Mouse (Mus musculus): ENCODE measurements at regions not wholly inside any gene's neighbourhood (a gene's known extent, or its start where the extent isn't known, plus 50 kb on each side); places are given as distances from the start of the nearest gene placed in this dataset.

DNA sequence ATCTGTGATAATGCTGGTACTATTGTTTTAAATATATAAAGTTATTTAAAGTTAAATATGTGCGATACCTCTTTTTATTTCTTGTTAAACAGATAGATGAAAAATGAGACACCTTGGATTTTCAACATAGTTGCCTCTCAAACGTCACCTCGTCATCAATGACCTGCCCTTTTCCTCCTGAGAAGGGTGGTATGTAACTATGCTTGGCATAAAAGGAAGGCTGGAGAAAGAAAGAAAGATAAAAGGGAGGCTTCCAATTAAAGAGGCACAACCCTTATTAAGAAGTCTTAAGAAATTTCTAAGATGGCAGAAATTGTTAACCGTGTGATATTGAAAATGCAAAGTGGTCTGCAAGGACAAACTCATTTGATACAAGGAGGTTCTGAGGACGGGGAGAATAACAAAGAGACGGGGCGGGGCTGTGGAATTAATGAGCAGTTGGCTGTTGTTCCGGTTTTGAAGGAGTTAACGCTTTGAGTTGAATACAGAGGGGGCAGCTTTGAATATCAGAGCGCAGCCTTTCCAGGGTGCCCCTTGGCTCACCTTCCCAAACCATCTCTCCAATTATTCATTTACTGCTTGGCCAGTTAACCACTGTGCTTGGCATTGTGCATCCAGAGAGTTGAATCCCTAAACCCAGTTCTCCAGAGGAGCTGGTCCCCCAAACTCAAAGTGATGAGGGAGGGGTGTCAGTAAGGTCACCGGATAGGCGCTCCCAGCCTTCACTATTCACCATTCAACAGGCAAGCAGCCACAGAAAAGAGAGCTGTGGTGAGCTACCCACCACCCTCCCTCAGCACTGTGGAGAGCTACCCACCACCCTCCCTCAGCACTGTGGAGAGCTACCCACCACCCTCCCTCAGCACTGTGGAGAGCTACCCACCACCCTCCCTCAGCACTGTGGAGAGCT is 220.6 kb downstream of the Atp23 start:
- Histone ChIP-seq H3K9me3 (no peaks in the 10 kb centered on the region), H3K27ac (no peak overlapping the region), H3K4me1 (replicated peaks) (no peaks in the 10 kb centered on the region), H3K4me2 (no peak overlapping the region), H3K36me3 (no peaks in the 10 kb centered on the region), H3K9ac (replicated peaks) (no peak overlapping the region), H3K4me3 (replicated peaks) (no peak overlapping the region), H3K27me3 (peaks cover 11% of the 10 kb centered on the region)
- WGBS: 11% methylated on average over 12 of the region's 12 CpGs
- ATAC-seq (ENCODE audit: insufficient number of reproducible peaks, insufficient read depth, low FRiP score, low TSS enrichment, low read depth): no peak

DNA sequence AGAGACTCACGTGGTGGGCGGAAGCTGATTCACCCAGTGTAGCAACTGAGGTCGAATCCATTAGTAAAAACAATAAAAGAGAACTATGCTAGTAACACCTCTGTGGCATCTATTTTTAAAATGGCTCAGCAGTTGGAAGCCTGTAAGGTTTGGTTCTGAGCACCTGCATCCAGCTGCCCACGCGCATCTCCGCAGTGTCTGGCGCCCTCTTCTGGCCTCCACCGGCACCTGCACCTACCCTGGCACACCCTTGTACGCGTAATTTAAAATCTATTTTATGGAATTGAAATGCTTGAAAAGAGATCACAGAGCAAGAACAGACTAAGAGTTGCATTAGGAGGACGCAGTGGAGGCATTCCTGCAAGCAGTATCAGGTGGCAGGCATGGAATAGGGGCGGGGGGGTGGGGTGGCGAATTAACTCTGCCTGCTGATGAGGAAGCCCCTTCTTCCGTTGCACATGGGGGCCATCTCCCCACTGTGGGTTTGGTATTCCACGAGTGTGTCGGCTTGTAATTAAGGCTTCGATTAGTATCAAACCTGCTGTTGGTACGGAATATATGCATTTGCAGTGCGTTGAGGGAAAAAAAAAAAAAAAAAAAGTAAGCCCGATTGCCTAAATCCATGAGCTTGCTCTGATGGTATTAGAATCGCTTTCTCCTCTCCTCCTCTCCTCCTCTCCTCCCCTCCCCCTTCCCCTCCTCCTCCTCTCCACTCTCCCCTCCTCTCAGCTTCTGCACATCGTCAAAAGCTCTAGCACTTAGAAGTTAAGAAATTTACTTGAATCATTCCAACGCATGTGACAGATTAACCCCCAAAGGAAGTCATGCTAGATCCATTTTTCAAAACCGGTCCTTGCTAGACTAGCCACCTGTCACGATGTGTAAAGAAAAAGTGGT is 221.7 kb downstream of the Atp23 start:
- H3K9me3 ChIP-seq: no peaks in the 10 kb centered on the region
- H3K27ac ChIP-seq: no peak overlapping the region
- H3K27me3 ChIP-seq: peaks cover 11% of the 10 kb centered on the region
- ATAC-seq (ENCODE audit: insufficient number of reproducible peaks, insufficient read depth, low FRiP score, low TSS enrichment, low read depth): no peak
- no peaks in the 10 kb centered on the region for H3K4me1 ChIP-seq (replicated peaks)
- WGBS: 28% methylated on average over 25 of the region's 25 CpGs
- no peak overlapping the region for H3K4me3 ChIP-seq (replicated peaks)
- no peak overlapping the region for H3K4me2 ChIP-seq
- H3K36me3 ChIP-seq: no peaks in the 10 kb centered on the region
- H3K9ac ChIP-seq (replicated peaks): no peak overlapping the region

DNA sequence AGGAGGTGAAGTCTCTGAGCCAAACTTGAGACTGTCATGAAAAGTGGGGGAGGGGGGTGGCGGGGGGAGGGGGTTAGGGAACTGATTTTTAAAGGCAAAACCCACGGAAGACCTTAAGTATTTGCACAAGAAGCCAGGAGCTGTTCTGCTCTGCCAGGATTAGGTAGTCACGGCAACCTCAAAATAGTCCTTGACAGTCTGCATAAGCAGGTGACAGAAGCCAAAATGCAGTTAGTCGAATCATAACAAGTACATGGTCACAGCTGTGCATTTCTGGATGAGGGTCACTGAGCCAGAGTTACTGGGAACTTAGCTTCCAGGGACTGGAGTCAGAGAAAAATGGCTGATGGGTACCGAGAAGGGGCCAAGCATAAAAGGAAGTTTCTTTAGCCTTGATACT is 227.7 kb downstream of the Atp23 start:
- 63% methylated on average over 5 of the region's 5 CpGs for WGBS
- Histone ChIP-seq H3K4me2 (no peak overlapping the region), H3K27ac (no peak overlapping the region), H3K9me3 (no peaks in the 10 kb centered on the region), H3K4me3 (replicated peaks) (no peak overlapping the region), H3K36me3 (no peaks in the 10 kb centered on the region), H3K27me3 (peaks cover 2% of the 10 kb centered on the region; the same call in 1 of the 2 replicates), H3K9ac (replicated peaks) (no peak overlapping the region), H3K4me1 (replicated peaks) (no peaks in the 10 kb centered on the region)
- no peak for ATAC-seq (ENCODE audit: insufficient number of reproducible peaks, insufficient read depth, low FRiP score, low TSS enrichment, low read depth)

DNA sequence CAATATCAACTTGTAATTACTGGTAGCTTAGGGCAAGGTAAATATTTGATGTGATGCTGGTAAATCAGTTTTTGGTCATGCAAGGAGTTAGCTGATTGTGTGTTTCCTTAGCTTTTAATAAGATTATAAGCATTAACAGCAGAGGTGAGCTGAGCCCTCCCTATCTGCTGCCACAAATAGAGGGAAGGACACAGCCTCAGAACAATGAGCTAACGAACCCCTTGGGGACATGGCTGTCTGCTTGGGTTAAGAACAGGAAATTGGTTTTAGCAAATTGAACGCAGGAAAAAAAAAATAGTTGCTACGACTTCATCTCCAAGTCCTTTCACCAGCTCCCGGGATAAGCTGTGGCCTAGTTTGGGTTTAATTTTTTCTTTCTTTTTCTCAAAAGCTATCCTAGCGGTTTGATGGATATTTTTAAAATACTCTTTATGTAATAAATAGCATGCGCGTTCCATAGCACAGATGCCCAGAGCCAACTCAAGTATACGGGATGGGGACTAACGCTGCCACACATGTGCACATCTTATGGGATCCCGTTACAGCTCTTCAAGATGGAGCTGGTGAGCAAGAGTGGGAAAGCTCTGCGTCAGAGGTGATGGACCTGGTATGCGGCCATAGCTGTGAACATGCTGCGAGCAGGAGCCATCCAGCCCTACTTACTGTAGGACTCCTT is 236.6 kb downstream of the Atp23 start:
- H3K27me3 ChIP-seq: no peaks in the 10 kb centered on the region
- no peak for ATAC-seq (ENCODE audit: insufficient number of reproducible peaks, insufficient read depth, low FRiP score, low TSS enrichment, low read depth)

DNA sequence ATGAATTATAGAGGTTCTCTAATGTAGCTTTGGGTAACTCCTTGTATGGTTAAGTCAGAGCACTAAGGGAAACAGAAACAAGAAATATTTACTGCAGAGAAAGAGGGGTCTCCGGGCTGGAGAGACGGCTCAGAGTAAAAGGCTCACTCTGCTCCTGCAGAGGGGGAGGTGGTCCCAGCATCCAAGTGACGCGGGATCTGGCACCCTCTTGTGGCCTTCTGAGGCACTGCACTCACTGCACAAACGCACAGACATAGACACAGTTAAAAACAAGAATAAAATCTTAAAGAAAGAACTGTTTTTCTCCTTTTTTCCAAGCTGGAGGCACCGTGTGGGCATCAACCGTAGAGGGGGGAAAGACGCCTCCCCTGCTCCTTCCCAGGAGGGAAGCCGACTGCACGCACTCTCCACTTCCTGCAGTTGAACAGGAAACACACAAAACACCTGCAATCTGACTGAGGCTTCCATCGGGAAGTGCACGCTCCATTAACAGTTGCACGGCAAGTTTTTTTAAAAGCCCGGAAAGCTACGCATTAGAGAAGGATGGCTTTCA is 237.6 kb downstream of the Atp23 start:
- 57% methylated on average over 15 of the region's 15 CpGs for WGBS
- H3K36me3 ChIP-seq: no peaks in the 10 kb centered on the region
- no peaks in the 10 kb centered on the region for H3K27me3 ChIP-seq
- ATAC-seq (ENCODE audit: insufficient number of reproducible peaks, insufficient read depth, low FRiP score, low TSS enrichment, low read depth): peak; percentile 6; the same call in 1 of the 2 replicates
- no peak overlapping the region for H3K9ac ChIP-seq (replicated peaks)
- 0 out of 2 replicates have a peak overlapping the region, but pooled peaks have one; percentile 41 for H3K27ac ChIP-seq
- H3K4me3 ChIP-seq (replicated peaks): no peak overlapping the region
- H3K4me2 ChIP-seq: no peak overlapping the region
- peaks cover 13% of the 10 kb centered on the region; the same call in 1 of the 2 replicates for H3K4me1 ChIP-seq (replicated peaks)
- peaks cover 9% of the 10 kb centered on the region; the same call in 1 of the 2 replicates for H3K9me3 ChIP-seq

More for the DNA sequence above, 236.6 kb downstream of the Atp23 start:
- no peak overlapping the region for H3K9ac ChIP-seq (replicated peaks)
- WGBS: 66% methylated on average over 13 of the region's 13 CpGs
- H3K27ac ChIP-seq: 0 out of 2 replicates have a peak overlapping the region, but pooled peaks have one; percentile 17
- no peak overlapping the region for H3K4me2 ChIP-seq
- H3K4me1 ChIP-seq (replicated peaks): peaks cover 13% of the 10 kb centered on the region; the same call in 1 of the 2 replicates
- no peaks in the 10 kb centered on the region for H3K36me3 ChIP-seq
- H3K9me3 ChIP-seq: peaks cover 9% of the 10 kb centered on the region; the same call in 1 of the 2 replicates
- no peak overlapping the region for H3K4me3 ChIP-seq (replicated peaks)

DNA sequence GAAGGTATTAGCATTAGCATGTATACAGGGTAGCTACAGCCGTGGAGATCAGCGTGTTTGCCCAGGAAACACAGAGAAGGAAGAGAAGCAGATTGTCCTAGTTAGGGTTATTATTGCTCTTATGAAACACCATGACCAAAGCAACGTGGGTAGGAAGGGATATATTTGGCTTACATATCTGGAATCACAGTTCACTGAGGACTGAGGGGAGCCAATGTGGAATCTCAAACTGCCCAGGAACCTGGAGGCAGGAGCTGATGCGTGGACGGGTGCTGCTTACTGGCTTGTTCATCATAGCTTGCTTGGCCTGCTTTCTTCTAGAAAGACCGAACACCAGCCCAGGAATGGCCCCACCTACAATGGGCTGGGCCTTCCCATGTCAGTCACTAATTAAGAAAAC is 238.4 kb downstream of the Atp23 start:
- WGBS: 89% methylated on average over 6 of the region's 6 CpGs
- no peaks in the 10 kb centered on the region for H3K27me3 ChIP-seq
- H3K9ac ChIP-seq (replicated peaks): no peak overlapping the region
- peaks cover 13% of the 10 kb centered on the region; the same call in 1 of the 2 replicates for H3K4me1 ChIP-seq (replicated peaks)
- H3K27ac ChIP-seq: no peak overlapping the region
- peaks cover 9% of the 10 kb centered on the region; the same call in 1 of the 2 replicates for H3K9me3 ChIP-seq
- no peak overlapping the region for H3K4me2 ChIP-seq
- H3K4me3 ChIP-seq (replicated peaks): no peak overlapping the region
- ATAC-seq (ENCODE audit: insufficient number of reproducible peaks, insufficient read depth, low FRiP score, low TSS enrichment, low read depth): no peak
- H3K36me3 ChIP-seq: no peaks in the 10 kb centered on the region

DNA sequence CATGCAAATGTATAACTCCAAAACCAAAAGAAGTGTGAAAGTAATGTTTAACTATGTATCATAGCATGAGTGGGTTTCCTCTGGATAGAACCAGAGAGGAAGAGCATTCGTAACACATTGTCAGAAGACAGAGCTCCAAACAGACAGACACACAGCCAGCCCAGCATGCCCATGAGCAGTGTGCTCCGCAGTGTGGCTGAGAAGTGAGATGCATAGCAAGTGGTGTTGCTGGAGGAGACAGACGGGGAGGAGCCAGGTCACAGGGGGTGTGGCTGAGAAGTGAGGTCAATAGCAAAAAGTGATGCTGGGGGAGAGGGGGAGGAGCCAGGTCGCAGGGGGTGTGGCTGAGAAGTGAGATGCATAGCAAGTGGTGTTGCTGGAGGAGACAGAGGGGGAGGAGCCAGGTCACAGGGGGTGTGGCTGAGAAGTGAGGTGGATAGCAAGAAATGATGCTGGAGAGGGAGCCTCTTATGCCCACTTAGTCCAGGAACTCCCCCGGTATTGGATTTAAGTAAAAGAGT is 240.0 kb downstream of the Atp23 start:
- Histone ChIP-seq H3K27me3 (no peaks in the 10 kb centered on the region), H3K36me3 (no peaks in the 10 kb centered on the region), H3K9ac (replicated peaks) (no peak overlapping the region), H3K4me2 (no peak overlapping the region), H3K4me3 (replicated peaks) (no peak overlapping the region), H3K4me1 (replicated peaks) (peaks cover 13% of the 10 kb centered on the region; the same call in 1 of the 2 replicates), H3K9me3 (peaks cover 9% of the 10 kb centered on the region; the same call in 1 of the 2 replicates), H3K27ac (no peak overlapping the region)
- peak; percentile 31; the same call in 1 of the 2 replicates for ATAC-seq (ENCODE audit: insufficient number of reproducible peaks, insufficient read depth, low FRiP score, low TSS enrichment, low read depth)
- WGBS: 58% methylated on average over 5 of the region's 5 CpGs

DNA sequence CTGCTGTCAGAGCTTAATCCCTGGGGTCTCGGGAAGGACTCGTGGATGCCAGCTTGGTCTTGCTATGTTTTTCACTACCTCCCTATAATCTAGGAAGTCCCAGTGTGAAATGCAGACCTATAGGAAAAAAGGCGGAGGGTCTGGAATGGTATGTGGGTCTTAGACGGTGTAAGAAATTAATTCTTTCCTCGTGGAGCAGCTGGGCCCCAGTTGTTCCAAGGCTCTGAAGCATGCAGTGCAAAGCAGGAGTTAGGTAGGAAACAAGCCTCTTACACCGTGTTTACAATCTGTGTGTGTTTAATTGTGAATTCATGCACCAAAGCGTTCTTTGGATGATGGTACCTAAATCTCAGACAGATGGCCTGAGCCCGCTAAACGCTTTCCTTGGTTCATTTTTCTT is 241.1 kb downstream of the Atp23 start:
- ATAC-seq (ENCODE audit: insufficient number of reproducible peaks, insufficient read depth, low FRiP score, low TSS enrichment, low read depth): no peak
- H3K27me3 ChIP-seq: no peaks in the 10 kb centered on the region
- 0 out of 2 replicates have a peak overlapping the region, but pooled peaks have one; percentile 8 for H3K27ac ChIP-seq
- H3K9ac ChIP-seq (replicated peaks): no peak overlapping the region
- peaks cover 9% of the 10 kb centered on the region; the same call in 1 of the 2 replicates for H3K9me3 ChIP-seq
- no peak overlapping the region for H3K4me2 ChIP-seq
- H3K36me3 ChIP-seq: no peaks in the 10 kb centered on the region
- H3K4me1 ChIP-seq (replicated peaks): peaks cover 13% of the 10 kb centered on the region; the same call in 1 of the 2 replicates
- H3K4me3 ChIP-seq (replicated peaks): no peak overlapping the region
- whole genome bisulfite sequencing: 58% methylated on average over 9 of the region's 9 CpGs

DNA sequence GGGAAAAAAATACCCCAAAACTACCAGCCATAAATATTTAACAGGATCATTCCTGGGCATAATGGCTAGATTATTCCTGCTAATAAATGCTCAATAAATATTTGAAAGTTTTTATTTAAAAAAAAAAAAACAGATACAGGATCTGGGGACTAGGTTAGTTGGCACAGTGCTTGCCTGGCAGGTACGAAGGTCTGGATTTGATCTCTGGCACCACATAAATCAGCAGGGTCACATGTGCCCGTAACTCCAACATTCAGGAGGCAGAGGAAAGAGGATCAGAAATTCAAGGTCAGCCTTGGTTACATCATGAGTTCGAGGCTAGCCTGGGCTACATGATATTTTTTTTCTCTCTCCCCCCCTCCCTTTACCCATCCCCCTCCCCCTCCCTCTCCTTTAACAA is 248.5 kb downstream of the Atp23 start:
- no peaks in the 10 kb centered on the region for H3K9me3 ChIP-seq
- no peak overlapping the region for H3K27ac ChIP-seq
- no peak overlapping the region for H3K4me3 ChIP-seq (replicated peaks)
- H3K4me1 ChIP-seq (replicated peaks): peaks cover 3% of the 10 kb centered on the region; the same call in 1 of the 2 replicates
- no peaks in the 10 kb centered on the region for H3K36me3 ChIP-seq
- WGBS: 53% methylated on average over 3 of the region's 3 CpGs
- H3K27me3 ChIP-seq: no peaks in the 10 kb centered on the region
- no peak overlapping the region for H3K4me2 ChIP-seq
- ATAC-seq (ENCODE audit: insufficient number of reproducible peaks, insufficient read depth, low FRiP score, low TSS enrichment, low read depth): 0 out of 2 replicates have a peak, but pooled peaks have one; percentile 56
- no peak overlapping the region for H3K9ac ChIP-seq (replicated peaks)

DNA sequence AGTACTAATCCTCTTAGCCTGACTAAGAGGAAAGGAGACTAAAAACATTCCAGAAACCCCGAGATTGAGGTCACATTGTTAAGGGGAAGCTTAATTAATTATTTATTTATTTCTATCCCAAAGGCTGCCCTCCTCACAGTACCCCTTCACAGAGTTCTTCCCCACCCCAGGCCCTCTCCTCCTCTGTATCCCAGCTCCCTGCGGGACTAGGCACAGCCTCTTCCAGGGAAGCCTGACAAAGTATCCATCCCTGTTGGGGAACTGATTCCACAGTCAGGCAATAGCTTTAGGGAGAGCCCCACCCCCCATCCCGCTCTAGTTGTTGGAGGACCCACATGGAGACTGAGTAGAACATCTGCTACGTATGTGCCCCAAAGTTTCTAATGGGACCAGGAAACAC is 254.6 kb downstream of the Atp23 start:
- H3K27ac ChIP-seq: no peak overlapping the region
- ATAC-seq (ENCODE audit: insufficient number of reproducible peaks, insufficient read depth, low FRiP score, low TSS enrichment, low read depth): no peak
- H3K36me3 ChIP-seq: no peaks in the 10 kb centered on the region
- H3K27me3 ChIP-seq: no peaks in the 10 kb centered on the region
- no peak overlapping the region for H3K4me2 ChIP-seq
- H3K4me1 ChIP-seq (replicated peaks): no peaks in the 10 kb centered on the region
- no peaks in the 10 kb centered on the region for H3K9me3 ChIP-seq
- no peak overlapping the region for H3K9ac ChIP-seq (replicated peaks)
- no peak overlapping the region for H3K4me3 ChIP-seq (replicated peaks)
- 57% methylated on average over 4 of the region's 4 CpGs for WGBS
